Mouse (Mus musculus) midbrain, embryonic 16.5 days (tissue): ENCODE measurements around the gene Pde4dip. TPM values are rescaled to one million over a fixed set of nuclear protein-coding genes. Genes with fewer than 3 reads are reported as not detected.

Experiments used
- ATAC-seq: fragments of 200-750 bp; cut with Nextera tagmentation; 2 replicates; pipeline ENCODE4 v1.8.0; 2017; ENCODE audit warnings: moderate TSS enrichment
- H3K27ac ChIP-seq: fragments of 300-500 bp; sonication (generic); 2 replicates; pipeline ENCODE4 v1.5.1; 2014; ENCODE audit warnings: mild to moderate bottlenecking, low read length, mixed read lengths
- H3K27me3 ChIP-seq: fragments of 300-500 bp; sonication (generic); 2 replicates; pipeline ENCODE4 v1.6.1; 2014; ENCODE audit warnings: low read depth, low read length, mixed read lengths; ENCODE audit not compliant: control insufficient read depth, insufficient read depth
- H3K36me3 ChIP-seq: fragments of 300-500 bp; sonication (generic); 2 replicates; pipeline ENCODE4 v1.6.1; 2014; ENCODE audit warnings: mild to moderate bottlenecking, low read length, moderate library complexity, mixed read lengths; ENCODE audit not compliant: control insufficient read depth, insufficient read depth
- H3K4me1 ChIP-seq: fragments of 300-500 bp; sonication (generic); 2 replicates; pipeline ENCODE4 v1.6.1; 2014; ENCODE audit warnings: mild to moderate bottlenecking, low read length, mixed read lengths; ENCODE audit not compliant: control insufficient read depth, insufficient read depth
- H3K4me2 ChIP-seq: fragments of 300-500 bp; sonication (generic); 2 replicates; pipeline ENCODE4 v1.6.1; 2014; ENCODE audit warnings: mild to moderate bottlenecking, low read length, mixed read lengths
- H3K4me3 ChIP-seq: fragments of 300-500 bp; sonication (generic); 2 replicates; pipeline ENCODE4 v1.5.1; 2014; ENCODE audit warnings: low read depth, mild to moderate bottlenecking, low read length, moderate library complexity, mixed read lengths
- H3K9ac ChIP-seq: fragments of 300-500 bp; sonication (generic); 2 replicates; pipeline ENCODE4 v1.6.1; 2014; ENCODE audit warnings: low read depth, low read length, mixed read lengths
- H3K9me3 ChIP-seq: fragments of 300-500 bp; sonication (generic); replicated peaks from 2 replicates; pipeline ENCODE4 v1.6.1; 2014; ENCODE audit warnings: mild to moderate bottlenecking, low read length, mixed read lengths; ENCODE audit not compliant: control insufficient read depth, poor library complexity, severe bottlenecking
- WGBS: fragments of 180-500 bp; shearing (Covaris S2); extraction: QIAGEN DNeasy Blood & Tissue Kit; methylation state at CpG from one replicate; pipeline ENCODE4 v1.1.7; 2014; 5-methylcytosine and 5-hydroxymethylcytosine counted together
- polyA plus RNA-seq: library from polyadenylated mRNA; unstranded; fragments of >200 nt; fragmentation: Nextera tagmentation; extraction: Ambion mirVana; gene quantifications from 2 replicates; pipeline ENCODE4 v1.2.1, GENCODE M21; 2015

Pde4dip gene
- polyA plus RNA-seq, 1 experiment from 2014 or later = 67.5 TPM

DNA sequence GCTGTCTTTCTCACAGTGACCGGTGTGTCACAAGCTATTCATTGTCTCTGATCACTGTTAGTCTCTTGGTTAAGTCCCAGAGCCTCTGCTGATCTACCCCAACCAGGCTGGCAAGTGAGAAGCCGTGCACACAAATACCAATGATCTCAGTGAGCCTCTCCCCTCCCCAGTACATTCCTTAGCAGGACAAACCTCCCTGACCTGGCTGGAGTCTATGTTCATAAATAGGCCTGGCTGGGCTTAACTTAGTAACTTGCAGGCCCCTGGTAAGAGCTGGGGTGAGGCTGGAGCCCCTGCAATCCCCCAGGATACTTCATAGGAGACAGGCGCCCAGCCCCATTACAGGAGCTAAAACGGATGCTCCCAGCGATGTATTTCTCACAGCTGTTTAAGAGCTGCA lies 86.2 kb downstream of the Pde4dip start:
- Histone ChIP-seq H3K9ac (no peak overlapping the region), H3K27me3 (no peaks in the 10 kb centered on the region), H3K9me3 (no peaks in the 10 kb centered on the region), H3K4me1 (no peaks in the 10 kb centered on the region), H3K4me3 (no peak overlapping the region), H3K36me3 (no peaks in the 10 kb centered on the region), H3K27ac (no peak overlapping the region), H3K4me2 (no peak overlapping the region)
- whole genome bisulfite sequencing = 82% methylated on average over 5 of the region's 5 CpGs
- no peak for ATAC-seq

DNA sequence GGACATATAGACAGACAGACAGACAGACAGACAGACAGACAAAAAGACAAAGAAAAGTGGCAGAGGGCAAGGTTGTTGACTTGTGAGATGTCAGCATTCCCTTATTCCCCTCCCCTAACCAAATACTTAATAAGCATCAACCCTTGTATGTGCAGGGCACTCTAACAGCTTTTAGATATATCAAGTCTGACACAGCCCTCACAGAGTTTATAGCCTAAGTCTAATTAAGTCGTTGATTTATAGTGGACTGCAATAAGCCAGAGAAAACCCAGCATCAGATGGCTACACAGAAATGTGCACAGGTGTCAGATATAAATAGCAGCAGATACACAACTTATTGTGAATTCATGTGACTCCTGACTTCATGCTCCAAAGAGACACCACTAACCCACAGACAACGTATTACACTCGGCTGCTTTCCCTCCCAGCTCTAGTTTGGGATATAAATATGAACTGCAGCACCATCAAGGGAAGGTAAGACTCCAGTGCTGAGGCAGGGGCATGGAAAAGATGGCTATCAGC lies 87.3 kb downstream of the Pde4dip start:
- Histone ChIP-seq H3K4me1 (no peaks in the 10 kb centered on the region), H3K9me3 (no peaks in the 10 kb centered on the region), H3K4me3 (no peak overlapping the region), H3K27ac (no peak overlapping the region), H3K36me3 (no peaks in the 10 kb centered on the region), H3K27me3 (no peaks in the 10 kb centered on the region), H3K9ac (no peak overlapping the region), H3K4me2 (no peak overlapping the region)
- 87% methylated on average over 3 of the region's 3 CpGs for WGBS
- no peak for ATAC-seq

DNA sequence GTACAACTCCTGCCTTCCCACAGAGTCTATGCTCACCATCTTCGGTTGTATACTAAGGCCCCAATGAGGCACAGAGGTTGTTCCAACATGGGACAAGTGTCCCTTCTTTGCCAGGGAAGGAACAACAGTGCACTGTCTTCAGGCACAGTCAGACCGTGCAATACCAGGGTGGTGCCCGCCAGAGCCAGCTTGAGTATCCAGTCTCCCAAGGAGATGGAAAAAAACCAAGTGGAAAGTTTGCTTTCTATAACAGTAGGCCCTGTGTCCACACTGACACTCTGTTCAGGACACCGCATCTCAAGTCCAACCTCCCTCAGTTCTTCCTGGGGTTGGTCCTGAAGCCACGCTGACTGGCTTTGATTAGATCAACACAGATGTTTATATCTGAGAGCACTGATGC lies 87.8 kb downstream of the Pde4dip start:
- WGBS = 90% methylated on average over 5 of the region's 5 CpGs
- Histone ChIP-seq H3K4me3 (no peak overlapping the region), H3K4me1 (no peaks in the 10 kb centered on the region), H3K27me3 (no peaks in the 10 kb centered on the region), H3K27ac (no peak overlapping the region), H3K9me3 (no peaks in the 10 kb centered on the region), H3K4me2 (no peak overlapping the region), H3K9ac (no peak overlapping the region), H3K36me3 (no peaks in the 10 kb centered on the region)
- no peak for ATAC-seq

DNA sequence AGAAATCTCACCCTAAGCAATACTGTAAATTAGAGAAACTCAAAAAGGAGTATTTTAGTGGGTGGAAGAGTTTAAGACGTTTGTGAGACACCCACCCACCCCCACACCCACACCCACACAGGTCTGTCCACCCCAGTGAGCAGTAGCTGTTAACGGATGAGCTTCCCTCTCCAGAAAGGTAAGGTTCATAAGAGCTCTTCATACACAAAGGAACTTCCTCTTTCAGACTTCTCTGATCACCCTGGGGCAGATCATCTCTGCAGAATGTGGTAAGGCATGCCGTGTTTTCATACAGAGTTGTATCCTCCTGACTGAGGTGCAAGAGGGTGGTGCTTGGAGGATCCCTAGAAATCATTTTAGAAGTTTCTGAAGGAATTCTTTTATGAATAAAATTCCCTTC lies 88.5 kb downstream of the Pde4dip start:
- 84% methylated on average over 3 of the region's 3 CpGs for WGBS
- ATAC-seq = no peak
- Histone ChIP-seq H3K36me3 (no peaks in the 10 kb centered on the region), H3K4me3 (no peak overlapping the region), H3K9me3 (no peaks in the 10 kb centered on the region), H3K27me3 (no peaks in the 10 kb centered on the region), H3K4me1 (no peaks in the 10 kb centered on the region), H3K4me2 (no peak overlapping the region), H3K27ac (no peak overlapping the region), H3K9ac (no peak overlapping the region)

DNA sequence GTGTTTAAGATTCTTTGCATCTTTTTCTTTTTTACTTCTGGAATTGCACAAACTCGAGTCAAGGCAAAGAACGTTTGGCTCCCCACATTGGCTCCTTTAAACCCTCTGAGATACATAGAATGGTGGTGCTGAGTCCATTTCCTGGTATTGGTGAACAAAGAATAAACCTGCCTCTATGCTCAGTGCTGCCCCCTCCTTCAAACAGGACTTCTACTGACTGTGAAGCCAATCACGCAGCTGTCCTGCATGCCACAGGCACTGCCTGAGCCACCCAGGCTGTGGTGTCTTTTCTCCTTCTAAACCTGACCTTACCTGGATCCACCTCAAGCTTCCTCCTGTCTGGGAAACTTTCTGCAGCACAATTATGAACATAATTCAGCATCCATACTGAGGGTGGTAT lies 89.2 kb downstream of the Pde4dip start:
- WGBS = 61% methylated on average over 3 of the region's 3 CpGs
- H3K9ac ChIP-seq = no peak overlapping the region
- no peak for ATAC-seq

DNA sequence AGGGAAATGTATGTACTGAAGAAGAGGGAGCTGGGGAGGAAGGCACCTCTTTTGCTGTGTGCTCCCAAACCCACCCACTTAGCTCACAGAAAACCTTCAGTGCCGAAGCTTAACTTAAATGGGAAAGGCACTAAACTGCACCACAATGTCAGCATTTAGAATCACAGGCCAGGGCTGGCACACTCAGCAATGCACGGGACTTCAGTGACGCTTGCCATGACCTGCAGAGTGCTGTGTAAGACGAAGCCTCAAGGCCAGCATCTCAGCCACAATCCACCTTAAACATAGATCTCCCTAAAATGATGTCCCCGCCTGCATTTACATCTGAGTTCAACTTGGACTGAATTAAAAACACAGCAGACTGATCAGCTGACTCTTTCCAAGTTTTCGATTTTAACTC lies 91.1 kb downstream of the Pde4dip start:
- no peak for ATAC-seq
- WGBS = 83% methylated on average over 6 of the region's 6 CpGs

More for the DNA sequence above, 89.2 kb downstream of the Pde4dip start:
- Histone ChIP-seq H3K36me3 (no peaks in the 10 kb centered on the region), H3K9me3 (no peaks in the 10 kb centered on the region), H3K27me3 (no peaks in the 10 kb centered on the region), H3K4me2 (no peak overlapping the region), H3K4me1 (no peaks in the 10 kb centered on the region), H3K27ac (no peak overlapping the region), H3K4me3 (no peak overlapping the region)

DNA sequence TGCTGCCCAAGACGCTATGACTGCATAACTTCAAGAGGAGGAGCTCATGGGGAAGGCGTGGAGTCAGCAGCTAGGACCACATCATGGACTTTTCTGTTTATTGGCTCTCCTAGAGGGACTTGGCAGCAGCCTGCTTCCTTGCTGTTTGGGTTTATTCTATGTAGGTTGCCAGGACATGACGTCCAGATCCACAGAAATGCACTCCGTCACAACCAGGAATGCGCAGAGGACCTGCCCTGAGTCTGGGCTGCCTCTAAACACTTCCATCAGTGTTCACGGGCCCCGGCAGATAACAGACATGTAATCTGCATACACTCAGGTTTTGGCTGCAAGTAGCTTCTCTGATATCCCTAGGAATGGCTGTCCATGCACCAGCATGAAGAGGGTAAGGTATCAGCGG lies 94.5 kb downstream of the Pde4dip start:
- no peak overlapping the region for H3K9ac ChIP-seq
- WGBS = 86% methylated on average over 8 of the region's 8 CpGs

More for the DNA sequence above, 91.1 kb downstream of the Pde4dip start:
- no peak overlapping the region for H3K27ac ChIP-seq
- H3K4me2 ChIP-seq = no peak overlapping the region
- H3K4me3 ChIP-seq = no peak overlapping the region
- no peaks in the 10 kb centered on the region for H3K9me3 ChIP-seq
- no peaks in the 10 kb centered on the region for H3K27me3 ChIP-seq
- no peak overlapping the region for H3K9ac ChIP-seq
- no peaks in the 10 kb centered on the region for H3K4me1 ChIP-seq
- peaks cover 6% of the 10 kb centered on the region; the same call in 1 of the 2 replicates for H3K36me3 ChIP-seq

GRCm38 (mm10) chr3:97790150-97790549 lies 98.4 kb downstream of the Pde4dip start:
- Histone ChIP-seq H3K4me2 (no peak overlapping the region), H3K9ac (no peak overlapping the region), H3K9me3 (no peaks in the 10 kb centered on the region), H3K27ac (no peak overlapping the region), H3K4me3 (no peak overlapping the region), H3K27me3 (no peaks in the 10 kb centered on the region), H3K4me1 (no peaks in the 10 kb centered on the region), H3K36me3 (peaks cover 10% of the 10 kb centered on the region; the same call in 1 of the 2 replicates)
- no peak for ATAC-seq
- 84% methylated on average over 1 of the region's 1 CpGs for WGBS

More for the DNA sequence above, 94.5 kb downstream of the Pde4dip start:
- no peaks in the 10 kb centered on the region for H3K4me1 ChIP-seq
- ATAC-seq = no peak
- H3K9me3 ChIP-seq = no peaks in the 10 kb centered on the region
- no peaks in the 10 kb centered on the region for H3K27me3 ChIP-seq
- no peak overlapping the region for H3K27ac ChIP-seq
- H3K4me3 ChIP-seq = no peak overlapping the region
- peaks cover 10% of the 10 kb centered on the region; the same call in 1 of the 2 replicates for H3K36me3 ChIP-seq
- H3K4me2 ChIP-seq = no peak overlapping the region

DNA sequence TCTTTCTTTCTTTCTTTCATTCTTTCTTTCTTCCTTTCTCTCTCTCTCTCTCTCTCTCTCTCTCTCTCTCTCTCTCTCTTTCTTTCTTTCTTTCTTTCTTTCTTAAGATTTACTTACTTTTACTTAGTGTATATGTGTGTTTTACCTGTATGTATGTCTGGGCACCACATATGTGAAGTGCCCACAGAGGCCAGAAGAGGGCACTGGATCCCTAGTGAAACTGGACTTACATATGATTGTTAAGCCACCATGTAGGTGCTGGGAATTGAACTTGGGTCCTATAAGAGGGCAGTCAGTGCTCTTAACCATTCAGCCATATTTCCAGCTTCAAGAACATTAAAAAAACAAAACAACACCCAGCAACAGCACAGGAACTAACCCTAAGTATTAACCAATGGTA lies 99.2 kb downstream of the Pde4dip start:
- H3K27me3 ChIP-seq = no peaks in the 10 kb centered on the region
- ATAC-seq = no peak
- H3K4me2 ChIP-seq = no peak overlapping the region
- no peaks in the 10 kb centered on the region for H3K4me1 ChIP-seq
- no peak overlapping the region for H3K27ac ChIP-seq
- H3K36me3 ChIP-seq = peaks cover 10% of the 10 kb centered on the region; the same call in 1 of the 2 replicates
- H3K4me3 ChIP-seq = no peak overlapping the region
- no peaks in the 10 kb centered on the region for H3K9me3 ChIP-seq
- no peak overlapping the region for H3K9ac ChIP-seq
